Mouse (Mus musculus) midbrain, embryonic 12.5 days (tissue): ENCODE measurements around the gene Tenm3. TPM values are rescaled to one million over a fixed set of nuclear protein-coding genes. Genes with fewer than 3 reads are reported as not detected.
A peak's percentile ranks its signal among the peaks of the same experiment; 100 is the strongest.

ENCODE experiments used
- ATAC-seq: fragments of 200-750 bp; cut with Nextera tagmentation; 2 replicates; pipeline ENCODE4 v1.8.0; 2017; ENCODE audit warnings: low read depth, moderate TSS enrichment, moderate library complexity; ENCODE audit not compliant: low FRiP score
- H3K27ac ChIP-seq: fragments of 300-500 bp; sonication (generic); replicated peaks from 2 replicates; pipeline ENCODE4 v1.5.1; 2016; ENCODE audit warnings: mild to moderate bottlenecking
- H3K27me3 ChIP-seq: fragments of 300-500 bp; sonication (generic); 2 replicates; pipeline ENCODE4 v1.6.1; 2016; ENCODE audit warnings: mild to moderate bottlenecking
- H3K36me3 ChIP-seq: fragments of 300-500 bp; sonication (generic); 2 replicates; pipeline ENCODE4 v1.6.1; 2016
- H3K4me1 ChIP-seq: fragments of 300-500 bp; sonication (generic); 2 replicates; pipeline ENCODE4 v1.6.1; 2016
- H3K4me2 ChIP-seq: fragments of 300-500 bp; sonication (generic); replicated peaks from 2 replicates; pipeline ENCODE4 v1.6.1; 2016; ENCODE audit warnings: mild to moderate bottlenecking, moderate library complexity
- H3K4me3 ChIP-seq: fragments of 300-500 bp; sonication (generic); 2 replicates; pipeline ENCODE4 v1.5.1; 2016; ENCODE audit warnings: mild to moderate bottlenecking
- H3K9ac ChIP-seq: fragments of 300-500 bp; sonication (generic); replicated peaks from 2 replicates; pipeline ENCODE4 v1.6.1; 2016; ENCODE audit warnings: mild to moderate bottlenecking, moderate library complexity
- H3K9me3 ChIP-seq: fragments of 300-500 bp; sonication (generic); 2 replicates; pipeline ENCODE4 v1.6.1; 2016; ENCODE audit warnings: mild to moderate bottlenecking
- WGBS: fragments of 180-500 bp; shearing (Covaris S2); methylation state at CpG from one replicate; pipeline ENCODE4 v1.1.7; 2016; 5-methylcytosine and 5-hydroxymethylcytosine counted together
- polyA plus RNA-seq: library from polyadenylated mRNA; unstranded; fragments of >200 nt; fragmentation: Nextera tagmentation; extraction: Ambion mirVana; gene quantifications from 2 replicates; pipeline ENCODE4 v1.2.1, GENCODE M21; 2016

The Tenm3 gene
- polyA plus RNA-seq, 1 experiment from 2014 or later, result 63.9 TPM

- H3K9me3 ChIP-seq, result no peaks in the 10 kb centered on the region
- no peaks in the 10 kb centered on the region for H3K36me3 ChIP-seq
- H3K27ac ChIP-seq, result no peak overlapping the region
- H3K9ac ChIP-seq, result no peak overlapping the region
- H3K4me1 ChIP-seq, result peaks cover 4% of the 10 kb centered on the region; the same call in 1 of the 2 replicates
- H3K4me3 ChIP-seq, result no peak overlapping the region
- no peak overlapping the region for H3K4me2 ChIP-seq
- ATAC-seq, result no peak
- 83% methylated on average over 10 of the region's 10 CpGs for WGBS
- no peaks in the 10 kb centered on the region for H3K27me3 ChIP-seq
These were observed 110.0 kb downstream of the Tenm3 start for GRCm38 (mm10) chr8:48733731-48734130.

GRCm38 (mm10) chr8:48733057-48733456 lies 110.7 kb downstream of the Tenm3 start:
- Histone ChIP-seq H3K27me3 (no peaks in the 10 kb centered on the region), H3K9me3 (no peaks in the 10 kb centered on the region), H3K9ac (no peak overlapping the region), H3K27ac (no peak overlapping the region), H3K4me3 (no peak overlapping the region), H3K36me3 (no peaks in the 10 kb centered on the region), H3K4me2 (no peak overlapping the region), H3K4me1 (peaks cover 4% of the 10 kb centered on the region; the same call in 1 of the 2 replicates)
- WGBS, result 76% methylated on average over 4 of the region's 4 CpGs
- no peak for ATAC-seq

DNA sequence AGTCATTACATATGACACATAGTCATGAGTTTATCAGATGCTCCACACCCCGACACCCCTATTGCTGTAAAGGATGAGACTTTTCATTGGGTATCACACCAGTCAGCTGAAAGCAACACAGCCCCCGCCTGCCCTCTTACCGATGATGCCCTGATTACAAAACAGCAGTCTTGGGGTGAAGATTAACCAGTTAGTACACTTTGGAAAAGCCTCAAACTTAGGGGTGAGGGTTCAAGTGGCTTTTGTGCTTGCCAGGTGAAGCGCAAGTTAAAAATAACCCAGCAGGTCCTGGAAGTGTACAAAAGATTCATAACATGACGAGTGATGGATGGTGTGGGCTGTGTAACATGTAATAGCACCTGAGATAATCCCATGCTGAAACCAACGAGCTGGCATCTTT lies 113.0 kb downstream of the Tenm3 start:
- H3K4me2 ChIP-seq, result no peak overlapping the region
- H3K36me3 ChIP-seq, result no peaks in the 10 kb centered on the region
- no peak overlapping the region for H3K27ac ChIP-seq
- ATAC-seq, result no peak
- WGBS, result 76% methylated on average over 6 of the region's 6 CpGs
- no peaks in the 10 kb centered on the region for H3K27me3 ChIP-seq
- H3K9ac ChIP-seq, result no peak overlapping the region
- no peaks in the 10 kb centered on the region for H3K9me3 ChIP-seq
- H3K4me3 ChIP-seq, result no peak overlapping the region
- H3K4me1 ChIP-seq, result 0 out of 2 replicates have a peak, but pooled peaks cover 6% of the 10 kb centered on the region

GRCm38 (mm10) chr8:48728833-48729690 lies 114.7 kb downstream of the Tenm3 start:
- 81% methylated on average over 21 of the region's 21 CpGs for WGBS
- ATAC-seq, result no peak
- no peaks in the 10 kb centered on the region for H3K36me3 ChIP-seq

DNA sequence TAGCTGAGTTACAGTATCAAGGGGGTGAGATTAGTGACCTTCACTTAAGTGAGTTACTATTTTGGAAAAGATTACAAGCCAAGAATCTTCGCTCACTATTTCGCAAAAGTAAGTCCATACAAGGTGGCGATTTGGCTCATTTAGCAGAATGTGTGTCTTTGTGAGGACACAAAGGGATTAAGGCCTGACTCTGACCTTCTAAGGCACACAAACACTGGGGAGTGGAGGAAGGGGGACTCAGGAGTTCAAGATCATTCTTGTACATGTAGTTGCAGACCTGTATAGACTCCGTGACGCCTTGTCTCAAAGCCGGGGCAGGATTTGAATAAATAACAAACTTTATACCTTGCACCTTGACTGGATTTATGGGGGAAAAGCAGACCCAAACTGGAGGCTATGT lies 115.7 kb downstream of the Tenm3 start:
- Histone ChIP-seq H3K27me3 (no peaks in the 10 kb centered on the region), H3K9me3 (no peaks in the 10 kb centered on the region), H3K4me3 (no peak overlapping the region), H3K4me2 (no peak overlapping the region), H3K4me1 (peaks cover 7% of the 10 kb centered on the region), H3K27ac (no peak overlapping the region), H3K9ac (no peak overlapping the region), H3K36me3 (no peaks in the 10 kb centered on the region)
- no peak for ATAC-seq
- WGBS, result 88% methylated on average over 6 of the region's 6 CpGs

More at GRCm38 (mm10) chr8:48728833-48729690, 114.7 kb downstream of the Tenm3 start:
- Histone ChIP-seq H3K4me3 (no peak overlapping the region), H3K4me1 (0 out of 2 replicates have a peak, but pooled peaks cover 6% of the 10 kb centered on the region), H3K4me2 (no peak overlapping the region), H3K9ac (no peak overlapping the region), H3K9me3 (no peaks in the 10 kb centered on the region), H3K27me3 (no peaks in the 10 kb centered on the region), H3K27ac (no peak overlapping the region)

DNA sequence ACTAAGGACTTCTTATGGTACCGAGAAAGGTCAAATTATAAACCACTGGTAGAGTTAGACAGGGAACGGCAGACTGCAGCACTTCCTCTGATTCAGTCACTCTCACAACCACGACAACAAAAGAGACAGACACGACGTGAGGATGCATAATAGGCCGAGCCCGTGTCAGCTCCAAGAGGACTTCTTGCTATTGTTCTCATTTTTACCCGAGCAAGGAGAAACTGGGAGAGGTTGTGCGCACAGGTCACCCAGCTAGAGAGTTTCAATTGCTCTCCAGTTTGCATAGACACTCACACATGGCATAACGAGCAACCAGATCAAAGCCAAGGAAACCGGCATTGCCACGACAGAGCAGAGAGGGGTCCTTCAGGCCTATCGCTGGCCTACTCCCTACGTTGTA lies 121.0 kb downstream of the Tenm3 start:
- ATAC-seq, result no peak
- no peak overlapping the region for H3K4me2 ChIP-seq
- 0 out of 2 replicates have a peak, but pooled peaks cover 5% of the 10 kb centered on the region for H3K9me3 ChIP-seq
- H3K9ac ChIP-seq, result no peak overlapping the region
- H3K27ac ChIP-seq, result peak overlapping the region; percentile 54
- no peaks in the 10 kb centered on the region for H3K27me3 ChIP-seq
- WGBS, result 28% methylated on average over 14 of the region's 14 CpGs
- H3K36me3 ChIP-seq, result no peaks in the 10 kb centered on the region
- H3K4me1 ChIP-seq, result peaks cover 7% of the 10 kb centered on the region
- H3K4me3 ChIP-seq, result no peak overlapping the region

GRCm38 (mm10) chr8:48722318-48722717 lies 121.4 kb downstream of the Tenm3 start:
- no peak overlapping the region for H3K4me2 ChIP-seq
- peak overlapping the region; percentile 54 for H3K27ac ChIP-seq
- H3K9ac ChIP-seq, result no peak overlapping the region
- 0 out of 2 replicates have a peak, but pooled peaks cover 5% of the 10 kb centered on the region for H3K9me3 ChIP-seq
- H3K4me3 ChIP-seq, result no peak overlapping the region
- 79% methylated on average over 7 of the region's 7 CpGs for WGBS
- H3K27me3 ChIP-seq, result no peaks in the 10 kb centered on the region
- peaks cover 7% of the 10 kb centered on the region for H3K4me1 ChIP-seq
- no peaks in the 10 kb centered on the region for H3K36me3 ChIP-seq
- 0 out of 2 replicates have a peak, but pooled peaks have one; percentile 54 for ATAC-seq

- H3K4me1 ChIP-seq, result peaks cover 7% of the 10 kb centered on the region
- 94% methylated on average over 12 of the region's 12 CpGs for WGBS
- 0 out of 2 replicates have a peak, but pooled peaks cover 5% of the 10 kb centered on the region for H3K9me3 ChIP-seq
- H3K36me3 ChIP-seq, result no peaks in the 10 kb centered on the region
- H3K27ac ChIP-seq, result no peak overlapping the region
- no peak overlapping the region for H3K9ac ChIP-seq
- no peak for ATAC-seq
- no peaks in the 10 kb centered on the region for H3K27me3 ChIP-seq
- no peak overlapping the region for H3K4me2 ChIP-seq
- H3K4me3 ChIP-seq, result no peak overlapping the region
These were observed 122.4 kb downstream of the Tenm3 start for GRCm38 (mm10) chr8:48721376-48721775.

GRCm38 (mm10) chr8:48715616-48716015 lies 128.1 kb downstream of the Tenm3 start:
- Histone ChIP-seq H3K36me3 (no peaks in the 10 kb centered on the region), H3K4me1 (no peaks in the 10 kb centered on the region; the same call in 1 of the 2 replicates), H3K27ac (no peak overlapping the region), H3K4me2 (no peak overlapping the region), H3K9ac (no peak overlapping the region), H3K9me3 (no peaks in the 10 kb centered on the region), H3K27me3 (no peaks in the 10 kb centered on the region), H3K4me3 (no peak overlapping the region)
- no peak for ATAC-seq
- WGBS, result 76% methylated on average over 9 of the region's 9 CpGs

DNA sequence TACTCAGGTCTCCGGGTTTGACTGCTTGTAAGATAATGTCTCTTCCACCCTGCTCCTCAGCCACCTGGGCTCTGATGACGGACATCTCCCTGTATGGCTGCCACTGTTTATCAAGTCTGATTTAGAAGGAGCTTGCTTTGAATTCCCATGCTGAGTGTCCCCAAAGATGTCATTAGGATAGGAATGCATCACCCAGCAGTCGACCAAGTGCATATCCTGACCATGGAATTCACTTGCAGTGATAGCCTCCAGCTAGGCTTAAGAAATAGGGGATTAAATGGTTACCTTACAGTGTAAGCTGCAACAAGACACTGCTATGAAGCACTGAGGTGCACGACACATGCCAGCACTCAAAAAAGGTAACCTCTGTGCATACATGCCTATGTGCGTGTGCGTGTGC lies 137.1 kb downstream of the Tenm3 start:
- H3K27ac ChIP-seq, result no peak overlapping the region
- H3K4me3 ChIP-seq, result no peak overlapping the region
- H3K36me3 ChIP-seq, result 0 out of 2 replicates have a peak, but pooled peaks cover 4% of the 10 kb centered on the region
- H3K4me2 ChIP-seq, result no peak overlapping the region
- peaks cover 3% of the 10 kb centered on the region; the same call in 1 of the 2 replicates for H3K4me1 ChIP-seq
- H3K9ac ChIP-seq, result no peak overlapping the region
- no peaks in the 10 kb centered on the region for H3K27me3 ChIP-seq
- H3K9me3 ChIP-seq, result no peaks in the 10 kb centered on the region; the same call in 1 of the 2 replicates
- no peak for ATAC-seq
- WGBS, result 87% methylated on average over 6 of the region's 6 CpGs

DNA sequence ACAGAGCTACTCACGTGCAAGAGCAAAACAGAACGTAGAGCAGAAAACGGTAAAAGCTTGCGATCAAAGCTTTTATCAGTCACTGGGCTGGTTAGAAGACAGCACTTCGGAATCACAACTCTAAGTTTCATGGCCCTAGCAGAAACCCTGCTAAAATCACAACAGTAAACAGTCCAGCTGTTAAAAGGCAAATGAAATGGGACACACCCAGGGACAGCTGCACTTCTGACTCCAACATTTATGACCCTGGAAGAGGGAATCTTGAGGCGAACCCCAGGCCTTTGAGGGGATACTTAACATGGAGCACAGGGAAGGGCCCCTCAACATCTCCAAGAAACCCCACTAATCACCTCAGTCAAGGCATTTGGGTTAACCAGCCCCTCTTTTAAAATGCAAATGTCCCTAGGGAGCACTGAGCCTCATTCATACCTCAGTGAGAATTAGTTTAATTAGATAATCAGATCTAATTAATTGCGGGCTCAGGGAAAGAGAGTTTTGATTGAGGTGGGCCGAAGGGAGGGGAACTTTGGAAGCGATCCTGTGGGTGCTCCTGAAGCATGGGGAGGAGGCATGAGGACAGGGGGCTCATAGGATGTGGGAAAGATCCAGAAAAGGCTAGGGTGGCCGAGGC lies 138.8 kb downstream of the Tenm3 start:
- H3K4me1 ChIP-seq, result peaks cover 3% of the 10 kb centered on the region; the same call in 1 of the 2 replicates
- H3K4me3 ChIP-seq, result no peak overlapping the region
- no peak overlapping the region for H3K4me2 ChIP-seq
- 89% methylated on average over 10 of the region's 10 CpGs for WGBS
- H3K9ac ChIP-seq, result no peak overlapping the region
- no peaks in the 10 kb centered on the region for H3K27me3 ChIP-seq
- H3K36me3 ChIP-seq, result 0 out of 2 replicates have a peak, but pooled peaks cover 1% of the 10 kb centered on the region
- no peak overlapping the region for H3K27ac ChIP-seq
- no peak for ATAC-seq
- no peaks in the 10 kb centered on the region; the same call in 1 of the 2 replicates for H3K9me3 ChIP-seq

- WGBS, result 82% methylated on average over 6 of the region's 6 CpGs
- no peak overlapping the region for H3K27ac ChIP-seq
These were observed 139.3 kb downstream of the Tenm3 start for GRCm38 (mm10) chr8:48704485-48704884.

More at GRCm38 (mm10) chr8:48704485-48704884, 139.3 kb downstream of the Tenm3 start:
- H3K9ac ChIP-seq, result no peak overlapping the region
- peaks cover 3% of the 10 kb centered on the region; the same call in 1 of the 2 replicates for H3K4me1 ChIP-seq
- H3K4me2 ChIP-seq, result no peak overlapping the region
- ATAC-seq, result no peak
- H3K27me3 ChIP-seq, result no peaks in the 10 kb centered on the region
- no peaks in the 10 kb centered on the region; the same call in 1 of the 2 replicates for H3K9me3 ChIP-seq
- H3K36me3 ChIP-seq, result no peaks in the 10 kb centered on the region
- H3K4me3 ChIP-seq, result no peak overlapping the region
